Mouse (Mus musculus) lung, adult 2 months (tissue): ENCODE measurements around the gene Wdr46.

Source experiments
- CTCF ChIP-seq: fragments of 200-500 bp; IDR thresholded peaks from 2 replicates; pipeline ENCODE4 v1.5.1; 2011; ENCODE audit warnings: mild to moderate bottlenecking, low read length, control low read depth; ENCODE audit not compliant: insufficient read depth
- POLR2A ChIP-seq: fragments of 200-500 bp; IDR thresholded peaks from 2 replicates; pipeline ENCODE4 v1.6.1; 2011; ENCODE audit warnings: low read depth, mild to moderate bottlenecking, control low read depth, low read length, borderline replicate concordance; ENCODE audit errors: extremely low read depth

GRCm38 (mm10) chr17:33995651-33996050 lies 55.2 kb downstream of the Wdr46 start:
- TF ChIP-seq POLR2A (0 out of 2 replicates have a peak, but pooled peaks have one; percentile 27), CTCF (no peak)
